Mouse (Mus musculus) stomach, postnatal 0 days (tissue): ENCODE data around the gene Styk1. TPM values are rescaled to one million over a fixed set of nuclear protein-coding genes. Genes with fewer than 3 reads are reported as not detected.
A peak's percentile ranks its signal among the peaks of the same experiment; 100 is the strongest.
"Not testable (repeated sequence)": the region's sequence is repeated elsewhere in the genome, so short reads cannot be mapped to it uniquely, and the experiment has no call there.

Experiments
- ATAC-seq: fragments of 200-750 bp; cut with Nextera tagmentation; 2 replicates; pipeline ENCODE4 v1.8.0; 2017; ENCODE audit not compliant: low FRiP score, low TSS enrichment
- DNase-seq: peaks from one replicate; pipeline ENCODE4 v3.0.0-alpha.2; 2016; ENCODE audit warnings: low spot score
- H3K27ac ChIP-seq: fragments of 300-500 bp; sonication (generic); replicated peaks from 2 replicates; pipeline ENCODE4 v1.5.1; 2014; ENCODE audit warnings: mild to moderate bottlenecking, control low read depth
- H3K27me3 ChIP-seq: fragments of 300-500 bp; sonication (generic); 2 replicates; pipeline ENCODE4 v1.6.1; 2014; ENCODE audit warnings: low read length; ENCODE audit not compliant: control insufficient read depth, insufficient read depth
- H3K36me3 ChIP-seq: fragments of 300-500 bp; sonication (generic); 2 replicates; pipeline ENCODE4 v1.6.1; 2014; ENCODE audit warnings: low read length, mixed read lengths; ENCODE audit not compliant: control insufficient read depth, insufficient read depth
- H3K4me1 ChIP-seq: fragments of 300-500 bp; sonication (generic); replicated peaks from 2 replicates; pipeline ENCODE4 v1.6.1; 2014; ENCODE audit warnings: antibody characterized with exemption; ENCODE audit not compliant: control insufficient read depth, insufficient read depth
- H3K4me2 ChIP-seq: fragments of 300-500 bp; sonication (generic); replicated peaks from 2 replicates; pipeline ENCODE4 v1.6.1; 2014; ENCODE audit warnings: low read depth, mild to moderate bottlenecking, control low read depth, moderate library complexity
- H3K4me3 ChIP-seq: fragments of 300-500 bp; sonication (generic); 2 replicates; pipeline ENCODE4 v1.5.1; 2014; ENCODE audit warnings: low read depth, low read length, control low read depth
- H3K9ac ChIP-seq: fragments of 300-500 bp; sonication (generic); 2 replicates; pipeline ENCODE4 v1.6.1; 2014; ENCODE audit warnings: mild to moderate bottlenecking, low read length, control low read depth, mixed read lengths
- H3K9me3 ChIP-seq: fragments of 300-500 bp; sonication (generic); 2 replicates; pipeline ENCODE4 v1.6.1; 2016; ENCODE audit warnings: low read length; ENCODE audit not compliant: control insufficient read depth
- CTCF ChIP-seq: IDR thresholded peaks from 2 replicates; pipeline ENCODE4 v1.5.1; 2016; ENCODE audit warnings: antibody characterized with exemption, low read depth, mild to moderate bottlenecking, moderate library complexity
- EP300 ChIP-seq: optimal IDR thresholded peaks from 2 replicates; pipeline ENCODE3; 2016; ENCODE audit warnings: antibody characterized with exemption
- whole genome bisulfite sequencing: fragments of 180-500 bp; shearing (Covaris S2); extraction: QIAGEN DNeasy Blood & Tissue Kit; methylation state at CpG from one replicate; pipeline ENCODE4 v1.1.7; 2014; 5-methylcytosine and 5-hydroxymethylcytosine counted together
- polyA plus RNA-seq: library from polyadenylated mRNA; unstranded; fragments of >200 nt; fragmentation: Nextera tagmentation; extraction: Ambion mirVana; gene quantifications from 2 replicates; pipeline ENCODE4 v1.2.1, GENCODE M21; 2015

The Styk1 gene
- polyA plus RNA-seq, 1 experiment from 2014 or later = 16.4 TPM

DNA sequence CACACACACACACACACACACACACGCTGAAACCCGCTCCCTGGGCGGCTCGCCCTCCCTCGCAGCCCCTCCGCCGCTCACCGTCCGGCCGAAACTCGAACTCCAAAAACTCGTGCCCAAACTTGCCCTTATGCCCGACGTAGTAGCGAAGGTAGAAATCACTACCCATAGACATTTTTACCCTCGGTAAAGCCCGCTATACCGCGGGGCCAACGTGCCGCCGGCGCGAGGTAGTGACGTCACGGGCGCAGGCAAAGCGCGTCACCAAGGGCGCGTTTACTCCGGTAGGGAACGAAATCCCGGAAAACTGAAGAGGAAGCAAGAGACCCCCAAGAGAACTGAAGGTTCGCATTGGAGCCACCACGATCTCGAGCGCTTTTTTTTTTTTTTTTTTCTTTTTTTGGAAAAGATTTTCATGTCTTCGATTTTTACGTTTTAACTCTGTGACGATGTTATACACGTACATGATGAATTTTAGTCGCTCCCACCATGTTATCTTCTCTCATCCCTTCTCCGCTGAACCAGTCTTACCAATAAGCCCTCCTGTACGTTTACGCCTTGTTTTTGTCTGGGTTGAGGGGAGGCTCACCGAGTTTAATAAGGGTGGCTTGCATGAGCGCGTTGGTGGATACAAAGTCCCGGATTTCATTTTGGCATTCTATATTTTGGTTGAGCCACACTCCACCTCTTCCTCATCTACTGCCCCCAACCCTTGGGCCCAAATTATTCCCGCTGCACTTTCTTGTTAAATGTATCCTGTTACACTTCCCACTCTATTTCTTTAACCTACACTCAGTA lies 60.2 kb downstream of the Styk1 start, which contains the start of gene Magohb:
Gene Magohb, minus strand, starts transcription at position 254 of the 798 bp plus-strand sequence.
- no peaks in the 10 kb centered on the region for H3K27me3 ChIP-seq
- peak within 1 kb of the TSS; percentile 79 for H3K4me3 ChIP-seq
- 0 out of 2 replicates have a peak, but pooled peaks cover 5% of the 10 kb centered on the region for H3K4me1 ChIP-seq
- H3K9me3 ChIP-seq = no peaks in the 10 kb centered on the region
- no peaks in the 10 kb centered on the region; the same call in 1 of the 2 replicates for H3K36me3 ChIP-seq
- DNase-seq (peak; percentile 86), ATAC-seq (peak; percentile 69; the same call in 1 of the 2 replicates)
- peak within 1 kb of the TSS; percentile 75 for H3K9ac ChIP-seq
- H3K4me2 ChIP-seq = peak within 1 kb of the TSS; percentile 67
- no peak for TF ChIP-seq EP300
- TF ChIP-seq CTCF = no peak
- peak within 1 kb of the TSS; percentile 78 for H3K27ac ChIP-seq
- 2% methylated on average over 43 of the region's 51 CpGs for WGBS

DNA sequence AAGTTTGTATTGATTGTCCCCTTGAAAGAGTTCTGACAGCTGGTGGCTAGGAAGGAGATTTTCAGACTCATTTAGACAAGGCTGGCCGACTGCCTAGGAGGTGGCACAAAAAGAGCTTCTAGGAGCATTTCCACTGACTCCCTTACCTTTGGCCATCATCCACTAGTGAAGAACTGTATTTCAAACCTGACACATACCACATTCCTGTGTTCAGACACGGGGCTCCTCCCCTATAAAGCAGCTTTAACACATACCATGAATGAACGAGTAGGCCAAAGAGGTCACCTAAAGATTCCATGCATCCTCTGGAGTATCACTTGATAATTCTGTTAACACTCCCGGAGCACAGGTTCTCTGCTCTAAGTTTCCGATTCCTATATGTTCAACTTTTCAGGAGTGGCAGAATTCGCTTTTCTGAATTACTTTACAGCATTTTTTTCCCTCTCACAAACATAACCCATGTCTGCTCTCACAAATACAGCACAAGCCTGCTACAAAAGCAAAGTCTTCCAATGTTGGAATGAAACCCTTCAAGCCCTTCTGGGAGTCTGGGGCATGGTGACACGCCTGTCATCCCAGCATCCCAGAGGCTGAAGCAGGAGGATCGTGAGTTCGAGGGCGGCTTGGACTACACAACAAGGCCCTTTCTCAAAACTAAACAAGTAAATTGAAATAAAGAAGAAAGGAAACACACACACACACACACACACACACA lies 61.0 kb downstream of the Styk1 start:
- peak overlapping the region; percentile 79 for H3K4me3 ChIP-seq
- no peak for DNase-seq
- no peak for TF ChIP-seq CTCF
- no peak for TF ChIP-seq EP300
- no peaks in the 10 kb centered on the region for H3K27me3 ChIP-seq
- no peaks in the 10 kb centered on the region for H3K9me3 ChIP-seq
- H3K9ac ChIP-seq = peak overlapping the region; percentile 75
- H3K4me1 ChIP-seq = 0 out of 2 replicates have a peak, but pooled peaks cover 5% of the 10 kb centered on the region
- ATAC-seq = 0 out of 2 replicates have a peak, but pooled peaks have one; percentile 16
- peak overlapping the region; percentile 67 for H3K4me2 ChIP-seq
- peak overlapping the region; percentile 78 for H3K27ac ChIP-seq
- H3K36me3 ChIP-seq = no peaks in the 10 kb centered on the region; the same call in 1 of the 2 replicates
- WGBS = 9% methylated on average over 10 of the region's 10 CpGs

DNA sequence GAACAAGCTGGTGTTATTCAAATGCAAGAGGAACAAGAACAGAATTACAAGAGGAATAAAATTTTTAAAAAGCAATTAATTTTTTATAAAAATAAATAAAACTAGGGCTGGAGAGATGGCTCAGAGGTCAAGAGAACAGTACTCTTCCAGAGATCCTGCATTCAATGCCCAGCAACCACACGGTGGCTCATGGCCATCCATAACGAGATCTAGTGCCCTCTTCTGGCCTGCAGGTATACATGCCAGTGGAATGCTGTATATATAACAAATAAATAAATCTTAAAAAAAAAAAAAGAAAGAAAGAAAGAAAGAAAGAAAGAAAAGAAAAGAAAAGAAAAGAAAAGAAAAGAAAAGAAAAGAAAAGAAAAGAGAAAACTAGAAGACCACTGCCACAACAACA lies 63.0 kb downstream of the Styk1 start:
- H3K4me1 ChIP-seq = 0 out of 2 replicates have a peak, but pooled peaks cover 5% of the 10 kb centered on the region
- H3K9ac ChIP-seq = no peak overlapping the region
- no peak overlapping the region for H3K4me2 ChIP-seq

DNA sequence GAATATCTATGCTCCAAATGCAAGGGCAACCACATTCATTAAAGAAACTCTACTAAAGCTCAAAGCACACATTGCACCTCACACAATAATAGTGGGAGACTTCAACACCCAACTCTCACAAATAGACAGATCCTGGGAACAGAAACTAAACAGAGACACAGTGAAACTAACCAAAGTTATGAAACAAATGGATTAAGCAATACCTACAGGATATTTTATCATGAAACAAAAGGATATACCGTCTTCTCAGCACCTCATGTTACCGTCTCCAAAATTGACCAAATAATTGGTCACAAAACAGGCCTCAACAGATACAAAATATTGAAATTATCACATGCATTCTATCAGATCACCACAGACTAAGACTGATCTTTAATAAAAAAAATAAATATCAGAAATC lies 75.2 kb downstream of the Styk1 start:
- H3K36me3 ChIP-seq, H3K4me3 ChIP-seq, H3K9me3 ChIP-seq, H3K4me2 ChIP-seq, H3K4me1 ChIP-seq, H3K27ac ChIP-seq, DNase-seq, H3K27me3 ChIP-seq, H3K9ac ChIP-seq, ATAC-seq: not testable (repeated sequence)
- WGBS = 85% methylated on average over 2 of the region's 2 CpGs

More for the DNA sequence above, 63.0 kb downstream of the Styk1 start:
- Histone ChIP-seq H3K27me3 (no peaks in the 10 kb centered on the region), H3K9me3 (no peaks in the 10 kb centered on the region), H3K36me3 (peaks cover 3% of the 10 kb centered on the region; the same call in 1 of the 2 replicates), H3K4me3 (no peak overlapping the region), H3K27ac (no peak overlapping the region)
- TF ChIP-seq EP300 (no peak), CTCF (peak; percentile 77)
- peak; percentile 36 for DNase-seq
- 7% methylated on average over 2 of the region's 2 CpGs for WGBS
- no peak for ATAC-seq

DNA sequence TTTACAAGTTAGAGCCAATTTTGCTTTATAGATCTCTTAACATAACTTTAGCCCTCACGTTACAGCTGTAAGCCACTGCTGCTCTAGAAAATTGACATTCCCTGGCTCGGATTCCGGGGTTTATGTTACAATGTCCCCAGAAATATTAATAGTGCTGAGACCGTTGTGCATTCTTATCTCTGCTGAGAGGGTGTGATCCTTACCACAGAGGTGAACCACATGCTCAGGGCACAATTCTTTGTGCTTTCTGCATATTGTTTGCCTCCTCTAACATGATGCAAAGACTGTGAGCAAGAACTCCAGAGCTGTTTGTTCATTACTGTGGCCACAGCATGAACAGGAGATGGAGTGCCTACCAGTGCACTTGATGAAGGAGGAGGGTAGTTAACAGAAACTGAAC lies 76.7 kb downstream of the Styk1 start:
- H3K27me3 ChIP-seq = no peaks in the 10 kb centered on the region
- no peak overlapping the region for H3K27ac ChIP-seq
- H3K4me3 ChIP-seq = no peak overlapping the region
- DNase-seq (no peak), ATAC-seq (no peak)
- no peaks in the 10 kb centered on the region for H3K4me1 ChIP-seq
- H3K9ac ChIP-seq = no peak overlapping the region
- H3K36me3 ChIP-seq = no peaks in the 10 kb centered on the region
- 62% methylated on average over 4 of the region's 4 CpGs for WGBS
- TF ChIP-seq EP300 (no peak), CTCF (no peak)
- H3K9me3 ChIP-seq = no peaks in the 10 kb centered on the region
- H3K4me2 ChIP-seq = no peak overlapping the region

DNA sequence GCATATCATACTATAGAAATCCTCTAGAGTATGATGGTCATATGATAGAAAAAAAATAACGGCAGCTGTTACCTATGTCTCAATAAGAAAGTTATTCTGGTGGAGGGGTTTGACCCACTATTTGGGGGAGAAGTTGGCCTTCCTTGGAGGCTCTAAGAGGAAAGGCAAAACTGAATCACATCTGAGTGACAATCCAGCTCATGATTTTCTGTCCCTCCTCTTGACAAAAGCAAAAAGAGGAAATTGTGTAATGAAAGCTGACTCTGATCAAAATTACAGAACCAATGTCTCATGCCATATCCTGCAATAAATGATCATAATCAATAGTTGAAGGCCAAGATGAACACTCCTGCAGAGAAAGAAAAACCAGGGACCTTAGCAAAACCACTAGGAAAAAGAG lies 81.1 kb downstream of the Styk1 start:
- Histone ChIP-seq H3K9me3 (no peaks in the 10 kb centered on the region), H3K4me2 (no peak overlapping the region), H3K9ac (no peak overlapping the region), H3K4me1 (no peaks in the 10 kb centered on the region), H3K36me3 (no peaks in the 10 kb centered on the region), H3K27ac (no peak overlapping the region), H3K4me3 (no peak overlapping the region), H3K27me3 (no peaks in the 10 kb centered on the region)
- WGBS = 93% methylated on average over 1 of the region's 1 CpGs
- DNase-seq (no peak), ATAC-seq (no peak)
- TF ChIP-seq CTCF = no peak
